In the genomic region with DNA sequence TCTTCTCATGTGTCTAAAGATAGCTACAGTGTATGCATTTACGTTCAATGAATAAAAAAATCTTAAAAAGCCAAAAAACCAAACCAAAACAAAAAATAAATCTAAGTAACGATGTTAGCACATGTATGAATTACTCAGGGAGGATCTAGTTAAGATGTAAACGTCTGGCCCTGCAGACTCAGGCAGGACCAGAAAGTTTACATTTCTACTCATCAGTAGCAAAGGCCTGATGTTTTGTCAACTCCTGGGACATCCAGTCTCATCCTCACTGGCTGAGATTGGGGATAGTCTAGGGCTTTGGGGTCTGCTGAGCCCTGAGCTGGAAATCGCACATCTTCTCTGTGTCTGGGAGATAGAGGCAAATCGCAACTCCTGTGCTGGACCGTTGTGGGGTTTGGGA, we compare ENCODE assay signal across 9 mouse cellular contexts. TPM values are rescaled to one million over a fixed set of nuclear protein-coding genes. Genes with fewer than 3 reads are reported as not detected.
DNase-seq lines count a peak whose midpoint lies in the region; ATAC-seq lines count a peak whose summit lies in the region.
"Had no signal": no experiment of that assay in that cellular context is flagged by ENCODE, and none has a peak within 500 bp of the region (broad histone marks: within the 10 kb centered on the region; RNA-seq: fewer than 3 reads in every experiment).

No protein-coding gene starts in this region.

- H3K4me2 ChIP-seq in kidney, embryonic 14.5 days (replicated peaks; ENCODE audit: low read depth, low read length), result no peak overlapping the region
- no peak overlapping the region for H3K4me2 ChIP-seq in neural tube, embryonic 11.5 days (ENCODE audit: low read depth)
- no peak overlapping the region for H3K4me2 ChIP-seq in hindbrain, embryonic 13.5 days
- no peak overlapping the region for H3K4me2 ChIP-seq in stomach, embryonic 15.5 days

- H3K9me3 ChIP-seq in kidney, embryonic 14.5 days (ENCODE audit: control insufficient read depth, low read length), result no peaks in the 10 kb centered on the region
- H3K9me3 ChIP-seq in neural tube, embryonic 11.5 days (ENCODE audit: control insufficient read depth, low read length), result no peaks in the 10 kb centered on the region
- H3K9me3 ChIP-seq in hindbrain, embryonic 13.5 days, result no peaks in the 10 kb centered on the region
- H3K9me3 ChIP-seq in stomach, embryonic 15.5 days, result no peaks in the 10 kb centered on the region
- H3K9me3 ChIP-seq: neural tube, embryonic 12.5 days had no signal

- peak overlapping the region; percentile 94; the same call in 1 of the 2 replicates for H3K27ac ChIP-seq in kidney, embryonic 14.5 days (ENCODE audit: low read depth, low read length)
- peak overlapping the region; percentile 88; the same call in 1 of the 2 replicates for H3K27ac ChIP-seq in neural tube, embryonic 11.5 days (ENCODE audit: low read depth, low read length)
- 0 out of 2 replicates have a peak overlapping the region, but pooled peaks have one; percentile 64 for H3K27ac ChIP-seq in hindbrain, embryonic 13.5 days
- H3K27ac ChIP-seq in stomach, embryonic 15.5 days, result peak overlapping the region; percentile 95

- no peak overlapping the region for H3K9ac ChIP-seq in kidney, embryonic 14.5 days (ENCODE audit: low read depth, low read length)
- H3K9ac ChIP-seq in neural tube, embryonic 11.5 days (ENCODE audit: low read length), result 0 out of 2 replicates have a peak overlapping the region, but pooled peaks have one; percentile 3
- no peak overlapping the region for H3K9ac ChIP-seq in hindbrain, embryonic 13.5 days
- H3K9ac ChIP-seq in stomach, embryonic 15.5 days, result no peak overlapping the region
- H3K9ac ChIP-seq: neural tube, embryonic 12.5 days had no signal

- DNase-seq in kidney, postnatal 25 days, result no peak
- DNase-seq in neural tube, embryonic 11.5 days (ENCODE audit: low spot score), result no peak
- DNase-seq in neural tube, embryonic 10.5 days (ENCODE audit: extremely low spot score, low spot score), result no peak
- DNase-seq: cerebellum, postnatal 25 days had no signal

- peaks cover 50% of the 10 kb centered on the region for H3K4me1 ChIP-seq in kidney, embryonic 14.5 days (ENCODE audit: control insufficient read depth, insufficient read depth, low read length)
- H3K4me1 ChIP-seq in neural tube, embryonic 11.5 days (ENCODE audit: control insufficient read depth, insufficient read depth, low read length), result peaks cover 26% of the 10 kb centered on the region
- peaks cover 46% of the 10 kb centered on the region for H3K4me1 ChIP-seq in hindbrain, embryonic 13.5 days (replicated peaks)
- peaks cover 41% of the 10 kb centered on the region for H3K4me1 ChIP-seq in stomach, embryonic 15.5 days

- ATAC-seq in kidney, embryonic 14.5 days (ENCODE audit: low FRiP score, low TSS enrichment), result no peak
- ATAC-seq in neural tube, embryonic 11.5 days (ENCODE audit: insufficient read depth, low FRiP score, low TSS enrichment), result no peak
- ATAC-seq in hindbrain, embryonic 13.5 days (ENCODE audit: low FRiP score), result no peak
- no peak for ATAC-seq in stomach, embryonic 15.5 days (ENCODE audit: insufficient read depth, low FRiP score, low read depth)
- no peak for ATAC-seq in megakaryocyte, adult 5-6 weeks (ENCODE audit: poor library complexity, severe bottlenecking)

- 70% methylated on average over 6 of the region's 6 CpGs for WGBS in kidney, embryonic 14.5 days
- 84% methylated on average over 6 of the region's 6 CpGs for WGBS in neural tube, embryonic 11.5 days
- WGBS in hindbrain, embryonic 13.5 days, result 90% methylated on average over 6 of the region's 6 CpGs
- WGBS in stomach, embryonic 15.5 days, result 53% methylated on average over 6 of the region's 6 CpGs

- H3K27me3 ChIP-seq in kidney, embryonic 14.5 days (ENCODE audit: control insufficient read depth, insufficient read depth, low read length), result no peaks in the 10 kb centered on the region
- H3K27me3 ChIP-seq in neural tube, embryonic 11.5 days (ENCODE audit: control insufficient read depth, insufficient read depth, low read length), result no peaks in the 10 kb centered on the region
- H3K27me3 ChIP-seq in hindbrain, embryonic 13.5 days, result peaks cover 6% of the 10 kb centered on the region; the same call in 1 of the 2 replicates
- H3K27me3 ChIP-seq in stomach, embryonic 15.5 days (replicated peaks), result no peaks in the 10 kb centered on the region
- H3K27me3 ChIP-seq: neural tube, embryonic 12.5 days had no signal

- H3K36me3 ChIP-seq in kidney, embryonic 14.5 days (ENCODE audit: control insufficient read depth, insufficient read depth, low read length), result no peaks in the 10 kb centered on the region
- no peaks in the 10 kb centered on the region for H3K36me3 ChIP-seq in neural tube, embryonic 11.5 days (ENCODE audit: control insufficient read depth, insufficient read depth, low read length)
- H3K36me3 ChIP-seq in hindbrain, embryonic 13.5 days, result no peaks in the 10 kb centered on the region
- no peaks in the 10 kb centered on the region for H3K36me3 ChIP-seq in stomach, embryonic 15.5 days
- H3K36me3 ChIP-seq: neural tube, embryonic 12.5 days had no signal

- no peak overlapping the region for H3K4me3 ChIP-seq in kidney, embryonic 14.5 days (ENCODE audit: low read length)
- H3K4me3 ChIP-seq in neural tube, embryonic 11.5 days (ENCODE audit: low read depth, low read length), result no peak overlapping the region
- no peak overlapping the region for H3K4me3 ChIP-seq in hindbrain, embryonic 13.5 days
- no peak overlapping the region for H3K4me3 ChIP-seq in stomach, embryonic 15.5 days (replicated peaks)
- H3K4me3 ChIP-seq: neural tube, embryonic 12.5 days had no signal

RNA-seq across cellular contexts. Expression of gene Ccr7, which starts 8.3 kb away (rescaled TPM):
- 0.13 TPM in 1 of 2 replicates, not detected in the other for polyA plus RNA-seq in kidney, embryonic 14.5 days (2014; fragmentation: Nextera tagmentation; extraction: Ambion mirVana)
- 0.39 and 0.41 TPM in 2 replicates for polyA plus RNA-seq in neural tube, embryonic 11.5 days (2014; fragmentation: Nextera tagmentation; extraction: Ambion mirVana)
- not detected in 2 replicates for polyA plus RNA-seq in hindbrain, embryonic 13.5 days (2015; fragmentation: Nextera tagmentation; extraction: Ambion mirVana)
- 0.21 and 0.27 TPM in 2 replicates for polyA plus RNA-seq in stomach, embryonic 15.5 days (2015; fragmentation: Nextera tagmentation; extraction: Ambion mirVana)
- 0.39 and 0.45 TPM in 2 replicates for total RNA-seq in megakaryocyte, adult 5-6 weeks (2015)
- 0.18 TPM in 1 of 2 replicates, not detected in the other for total RNA-seq in megakaryocyte, adult 5-6 weeks (2017)

RNA-seq across cellular contexts. Expression of gene Tns4, which starts 57.5 kb away (rescaled TPM):
- 0.11 and 0.20 TPM in 2 replicates for polyA plus RNA-seq in kidney, embryonic 14.5 days (2014; fragmentation: Nextera tagmentation; extraction: Ambion mirVana)
- 0.46 and 0.62 TPM in 2 replicates for polyA plus RNA-seq in neural tube, embryonic 11.5 days (2014; fragmentation: Nextera tagmentation; extraction: Ambion mirVana)
- polyA plus RNA-seq in hindbrain, embryonic 13.5 days (2015; fragmentation: Nextera tagmentation; extraction: Ambion mirVana), result 0.17 and 0.19 TPM in 2 replicates
- 1.4 and 1.5 TPM in 2 replicates for polyA plus RNA-seq in stomach, embryonic 15.5 days (2015; fragmentation: Nextera tagmentation; extraction: Ambion mirVana)
- 7.4 and 8.6 TPM in 2 replicates for total RNA-seq in megakaryocyte, adult 5-6 weeks (2015)
- total RNA-seq in megakaryocyte, adult 5-6 weeks (2017), result 4.1 and 4.6 TPM in 2 replicates
